Mouse (Mus musculus) megakaryocyte-erythroid progenitor cell, adult 5-6 weeks (primary cell): ENCODE results near the gene Rsrc1. TPM values are rescaled to one million over a fixed set of nuclear protein-coding genes. Genes with fewer than 3 reads are reported as not detected.
"Not testable (repeated sequence)": the region's sequence is repeated elsewhere in the genome, so short reads cannot be mapped to it uniquely, and the experiment has no call there.

ENCODE experiments used
- ATAC-seq: replicated peaks from 2 replicates; pipeline ENCODE4 v1.8.0; 2016; ENCODE audit warnings: mild to moderate bottlenecking, inconsistent platforms; ENCODE audit not compliant: severe bottlenecking, poor library complexity, low FRiP score, low TSS enrichment
- total RNA-seq, 2 experiments: library from RNA; stranded (forward) in 1 of 2; stranded (reverse) in 1 of 2; fragments of 200-1000, 215-1000 nt in 1 of 2; fragments of >200 nt in 1 of 2; fragmentation: Nextera tagmentation in 1 of 2; gene quantifications; 2 replicates each; pipeline ENCODE4 v1.2.3; 2014 to 2017

Rsrc1 gene
- total RNA-seq, 2 experiments from 2014 or later, result 30.9 to 41.3 TPM

GRCm38 (mm10) chr3:67213047-67213457 is 231.9 kb downstream of the Rsrc1 start:
- no peak for ATAC-seq

DNA sequence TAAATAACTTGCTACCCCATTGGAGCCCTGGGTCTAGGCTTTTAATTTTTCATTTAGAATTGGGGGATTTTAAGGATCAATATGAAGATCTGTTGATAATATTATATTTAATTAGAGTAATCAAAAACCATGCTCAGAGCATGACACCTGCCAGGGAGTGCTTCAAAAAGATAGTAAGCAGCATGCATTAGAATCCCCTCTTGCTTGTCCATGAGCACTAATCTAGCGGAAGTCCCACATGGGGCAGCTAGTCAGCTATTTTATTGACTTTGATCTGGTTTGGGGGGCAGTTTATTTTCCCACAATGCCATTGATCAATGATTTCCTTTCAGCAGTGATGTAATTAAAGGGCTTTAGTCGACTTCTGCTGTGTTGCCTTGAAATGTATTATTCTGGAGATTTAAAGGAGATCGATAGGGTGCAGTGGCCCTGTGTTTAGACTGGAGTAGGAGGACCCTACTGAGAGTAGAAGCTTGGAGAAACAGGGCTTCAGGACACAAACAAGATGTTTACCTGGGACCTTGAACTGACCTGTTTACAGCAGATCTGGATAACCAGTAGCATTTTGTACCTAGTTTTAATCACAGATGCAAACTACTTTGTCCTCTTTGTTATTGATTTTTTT is 251.5 kb downstream of the Rsrc1 start:
- ATAC-seq, result no peak

DNA sequence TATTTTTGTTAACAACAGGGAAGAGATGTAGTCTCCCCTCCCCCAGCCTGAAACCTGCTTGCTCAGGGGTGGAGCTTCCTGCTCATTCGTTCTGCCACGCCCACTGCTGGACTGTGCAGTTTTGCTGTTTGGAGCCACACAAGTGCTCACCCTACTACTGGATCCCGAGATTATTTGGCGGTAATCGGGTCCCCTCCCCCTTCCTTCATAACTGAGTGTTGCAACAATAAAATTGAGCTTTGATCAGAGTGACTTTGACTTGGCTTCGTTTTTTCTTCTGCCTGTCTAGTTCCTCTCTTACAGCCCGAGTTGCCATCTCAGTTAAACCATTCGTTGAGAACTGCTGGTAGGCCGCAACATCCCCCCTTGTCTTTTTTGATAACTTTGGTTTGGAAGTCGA is 261.3 kb downstream of the Rsrc1 start:
- ATAC-seq, result not testable (repeated sequence)

DNA sequence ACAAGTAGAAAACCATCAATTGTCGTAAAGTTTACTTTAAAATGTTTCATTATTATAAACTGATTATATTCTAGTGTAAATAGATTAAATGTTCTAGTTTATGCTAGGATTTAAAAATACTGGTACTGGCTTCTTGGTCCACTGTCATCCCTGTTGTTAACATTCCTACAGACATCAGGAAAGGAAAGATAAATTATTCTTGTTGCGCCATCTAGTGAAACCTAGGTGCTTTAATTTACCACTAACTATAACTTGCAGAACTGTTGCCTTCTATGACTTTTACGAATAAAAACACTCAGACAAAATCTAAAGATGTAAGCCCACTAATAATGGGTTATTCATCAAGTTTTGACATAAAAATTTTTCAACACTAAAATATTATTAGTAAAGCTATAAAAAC is 286.3 kb downstream of the Rsrc1 start:
- no peak for ATAC-seq

- ATAC-seq, result peak; percentile 44; the same call in 1 of the 2 replicates
Observed at GRCm38 (mm10) chr3:67279781-67280180, 298.6 kb downstream of the Rsrc1 start.

- ATAC-seq, result peak; percentile 78
Observed at GRCm38 (mm10) chr3:67280247-67280646, 299.1 kb downstream of the Rsrc1 start.

DNA sequence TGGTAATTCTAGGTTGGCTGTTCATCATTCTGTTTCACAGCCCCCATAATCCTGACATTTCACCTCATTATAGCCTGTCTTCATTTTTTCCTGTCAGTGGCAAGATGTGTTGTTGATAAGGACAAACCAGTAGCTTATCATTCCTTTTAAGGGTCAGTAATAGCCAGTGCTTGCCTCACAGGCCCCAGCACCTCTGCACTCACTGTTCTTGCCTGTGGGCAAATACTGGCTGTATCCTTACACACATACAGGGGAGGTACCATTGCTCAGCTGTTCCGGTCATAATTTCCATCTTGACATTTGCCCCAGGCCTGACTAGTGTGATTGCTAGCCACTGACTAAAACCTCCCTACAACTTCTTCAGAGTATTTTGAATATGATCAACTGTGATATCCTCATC is 302.8 kb downstream of the Rsrc1 start:
- no peak for ATAC-seq

GRCm38 (mm10) chr3:67284848-67285247 is 303.7 kb downstream of the Rsrc1 start:
- ATAC-seq, result 0 out of 2 replicates have a peak, but pooled peaks have one; percentile 22

DNA sequence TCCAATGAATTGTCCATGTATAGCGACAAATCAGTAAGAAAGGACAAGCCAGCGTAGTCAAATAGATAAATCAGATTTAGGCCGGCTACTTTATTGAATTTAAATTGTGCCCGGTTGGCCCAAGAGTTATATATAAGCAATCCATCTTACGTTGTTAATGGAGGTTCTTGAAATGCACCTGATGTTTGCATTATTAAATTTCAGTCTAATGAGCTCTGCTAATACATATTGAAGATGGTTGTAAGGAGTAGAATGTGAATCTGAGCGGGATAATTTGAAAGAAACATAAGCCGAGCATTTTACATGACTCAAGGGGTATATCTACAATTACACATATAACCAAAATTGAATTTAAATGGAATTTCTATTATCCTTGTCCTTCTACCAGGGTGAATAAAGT is 307.5 kb downstream of the Rsrc1 start:
- no peak for ATAC-seq

DNA sequence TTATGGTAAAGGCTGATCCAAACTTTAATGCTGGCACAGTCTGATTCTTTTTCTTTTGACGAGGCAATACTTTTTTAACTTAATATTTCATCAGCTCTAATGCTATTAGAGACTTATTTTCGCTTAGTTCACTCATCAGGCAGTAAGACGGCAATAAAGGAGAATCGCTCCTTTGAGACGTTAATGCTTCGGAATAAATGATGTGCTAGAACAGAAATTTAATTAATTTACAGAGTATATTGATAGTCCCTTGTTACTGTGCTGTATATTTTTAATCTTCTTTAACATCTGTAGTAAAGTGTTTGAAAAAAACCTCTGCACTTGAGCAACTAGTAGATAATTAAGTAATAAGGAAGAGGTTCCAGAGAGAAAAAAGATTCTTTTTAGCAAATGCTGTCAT is 308.3 kb downstream of the Rsrc1 start:
- ATAC-seq, result no peak

DNA sequence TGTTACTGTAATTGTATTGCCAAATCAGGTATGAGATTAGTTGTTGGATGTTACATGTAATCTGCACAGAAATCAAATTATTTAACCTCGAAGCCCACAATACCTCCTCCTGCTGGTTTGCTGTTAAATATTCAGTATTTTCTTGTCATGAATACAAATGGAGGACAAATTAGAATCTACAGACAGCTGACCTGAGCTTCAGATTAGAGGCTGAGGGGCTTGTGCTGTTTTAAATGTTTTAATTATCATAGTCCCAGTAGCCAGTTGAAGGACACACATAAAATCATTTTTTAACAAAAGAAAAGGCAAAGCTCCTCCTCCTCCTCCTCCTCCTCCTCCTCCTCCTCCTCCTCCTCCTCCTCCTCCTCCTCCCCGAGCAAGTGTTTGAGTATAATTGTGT is 327.5 kb downstream of the Rsrc1 start:
- ATAC-seq, result no peak

DNA sequence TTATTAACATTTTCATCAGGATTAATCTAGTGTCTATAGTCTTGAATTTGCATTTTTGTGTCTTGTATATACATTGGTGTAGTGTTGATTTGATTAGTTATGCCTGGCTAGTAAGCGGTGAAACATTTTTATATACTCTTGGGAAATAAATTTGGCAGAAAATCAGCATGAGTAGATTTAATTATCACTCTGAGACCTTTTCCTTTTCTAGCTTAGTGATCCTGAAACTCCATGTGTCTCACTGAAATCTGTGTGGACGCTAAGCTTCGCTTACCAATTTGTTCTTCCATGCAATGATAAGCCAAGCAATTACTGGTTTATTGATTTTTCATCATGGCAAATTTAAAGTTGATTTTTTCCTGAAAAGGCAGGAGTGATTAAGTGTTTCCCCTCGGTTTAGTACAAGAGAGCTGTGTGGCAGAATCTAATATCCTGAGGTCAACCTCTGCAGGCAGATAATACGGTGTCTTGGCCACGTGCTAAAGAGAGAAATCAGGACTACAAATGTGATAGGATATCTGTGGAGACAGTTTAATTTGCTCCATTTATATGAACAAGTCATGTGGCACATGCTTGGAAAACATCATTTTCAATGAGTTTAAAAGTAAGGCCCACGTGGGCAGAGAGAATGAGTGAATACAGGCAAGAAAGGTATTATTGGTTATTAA is 328.6 kb downstream of the Rsrc1 start:
- no peak for ATAC-seq

GRCm38 (mm10) chr3:67311436-67311835 is 330.2 kb downstream of the Rsrc1 start:
- ATAC-seq, result no peak

GRCm38 (mm10) chr3:67322422-67322821 is 341.2 kb downstream of the Rsrc1 start:
- ATAC-seq, result no peak

GRCm38 (mm10) chr3:67339558-67339957 is 358.4 kb downstream of the Rsrc1 start:
- peak; percentile 57; the same call in 1 of the 2 replicates for ATAC-seq

DNA sequence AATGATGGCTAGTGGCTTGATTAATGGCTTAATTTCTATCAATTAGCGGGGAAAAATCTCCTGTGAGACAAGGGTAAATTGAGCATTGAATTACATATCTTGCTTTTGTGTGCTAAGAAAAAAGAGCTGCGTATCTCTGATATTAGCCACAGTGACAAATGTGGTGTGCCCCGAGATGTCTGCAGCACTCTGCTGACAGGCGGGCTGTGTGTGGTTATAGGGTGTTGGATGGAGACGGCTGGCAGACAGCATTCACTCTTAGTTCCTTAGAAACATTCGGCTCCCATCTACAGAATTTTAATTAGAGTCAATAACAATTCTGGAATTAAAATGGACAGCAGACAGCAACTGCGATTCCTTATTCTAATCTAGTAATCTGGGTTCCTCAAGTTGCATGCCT is 359.7 kb downstream of the Rsrc1 start:
- no peak for ATAC-seq

GRCm38 (mm10) chr3:67343004-67343662 is 361.9 kb downstream of the Rsrc1 start:
- ATAC-seq, result no peak

DNA sequence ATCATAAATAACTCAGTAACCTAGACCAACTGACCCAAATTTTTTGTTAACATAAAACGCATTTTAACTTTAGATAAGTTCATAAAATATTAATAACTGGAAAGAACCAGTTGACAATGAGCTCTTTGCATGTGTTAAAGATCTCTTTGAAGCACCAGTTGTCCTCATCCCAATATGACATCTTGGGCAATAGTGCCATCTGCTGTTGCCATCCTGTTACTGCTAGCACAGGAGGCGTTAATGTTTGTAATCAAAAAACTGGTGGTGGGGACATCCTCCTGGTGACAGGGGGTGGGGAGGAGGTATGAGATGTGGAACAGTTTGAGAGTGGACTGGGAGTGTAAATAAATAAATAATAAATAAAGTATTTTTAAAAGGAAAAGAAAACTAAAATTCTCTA is 363.4 kb downstream of the Rsrc1 start:
- peak; percentile 70 for ATAC-seq

- ATAC-seq, result no peak
Observed at GRCm38 (mm10) chr3:67346674-67347073, 365.5 kb downstream of the Rsrc1 start.

GRCm38 (mm10) chr3:67351406-67352127 is 370.4 kb downstream of the Rsrc1 start:
- ATAC-seq, result no peak
